Mouse (Mus musculus): ENCODE data around the gene Tmem106a. TPM values are rescaled to one million over a fixed set of nuclear protein-coding genes. Genes with fewer than 3 reads are reported as not detected.
A peak's percentile ranks its signal among the peaks of the same experiment; 100 is the strongest.
"Not testable (repeated sequence)": the region's sequence is repeated elsewhere in the genome, so short reads cannot be mapped to it uniquely, and the experiment has no call there.

Gene Tmem106a
- polyA plus RNA-seq, 1 experiment from 2014 or later = 4.7 TPM

DNA sequence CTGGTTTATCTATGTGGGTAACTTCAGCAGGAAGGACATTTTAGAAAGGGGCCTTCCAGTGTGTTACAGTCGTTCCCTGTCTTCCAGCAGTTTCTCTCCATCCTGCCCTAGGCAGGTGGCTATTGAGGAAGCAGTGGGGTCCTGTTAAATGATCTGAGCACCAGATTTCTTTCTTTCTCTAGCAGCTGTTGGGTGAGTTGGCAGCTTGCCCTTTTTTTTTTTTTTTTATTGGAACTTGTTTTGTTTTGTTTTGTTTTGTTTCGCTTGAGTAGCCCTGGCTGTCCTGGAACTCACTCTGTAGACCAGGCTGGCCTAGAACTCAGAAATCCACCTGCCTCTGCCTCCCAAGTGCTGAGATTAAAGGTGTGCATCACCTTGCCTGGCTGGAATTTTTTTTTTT lies 25.1 kb upstream of the Tmem106a start:
- Histone ChIP-seq H3K36me3 (replicated peaks; ENCODE audit: control insufficient read depth, insufficient read depth) (peaks cover 70% of the 10 kb centered on the region), H3K9ac (no peak overlapping the region), H3K27me3 (ENCODE audit: control insufficient read depth, insufficient read depth, low read length) (no peaks in the 10 kb centered on the region), H3K4me3 (replicated peaks; ENCODE audit: low read length) (no peak overlapping the region), H3K4me2 (replicated peaks) (no peak overlapping the region), H3K4me1 (replicated peaks; ENCODE audit: control insufficient read depth, insufficient read depth, low read length) (peaks cover 14% of the 10 kb centered on the region), H3K27ac (no peak overlapping the region), H3K9me3 (ENCODE audit: control insufficient read depth, low read length) (no peaks in the 10 kb centered on the region)
- no peak for DNase-seq (ENCODE audit: low spot score)
- WGBS = 60% methylated on average over 2 of the region's 2 CpGs
- no peak for ATAC-seq (ENCODE audit: low FRiP score)

DNA sequence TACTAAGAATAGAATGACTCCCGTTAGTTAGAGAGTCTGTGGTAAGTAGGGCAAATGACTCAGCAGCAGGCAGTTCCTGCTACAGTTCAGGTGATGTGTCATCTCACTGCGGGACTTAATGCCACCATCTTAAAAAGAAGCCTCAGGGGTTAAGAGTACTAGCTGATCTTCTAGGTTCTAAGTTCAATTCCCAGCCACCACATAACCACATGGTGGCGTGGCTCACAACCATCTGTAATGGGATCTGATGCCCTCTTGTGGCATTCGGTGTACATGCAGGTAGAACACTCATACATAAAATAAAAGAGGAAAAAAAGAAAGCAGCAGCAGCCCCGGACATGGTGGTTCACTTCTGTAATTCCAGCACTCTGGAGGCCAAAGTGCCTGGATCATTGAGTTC lies 19.7 kb upstream of the Tmem106a start:
- WGBS = 38% methylated on average over 5 of the region's 5 CpGs

DNA sequence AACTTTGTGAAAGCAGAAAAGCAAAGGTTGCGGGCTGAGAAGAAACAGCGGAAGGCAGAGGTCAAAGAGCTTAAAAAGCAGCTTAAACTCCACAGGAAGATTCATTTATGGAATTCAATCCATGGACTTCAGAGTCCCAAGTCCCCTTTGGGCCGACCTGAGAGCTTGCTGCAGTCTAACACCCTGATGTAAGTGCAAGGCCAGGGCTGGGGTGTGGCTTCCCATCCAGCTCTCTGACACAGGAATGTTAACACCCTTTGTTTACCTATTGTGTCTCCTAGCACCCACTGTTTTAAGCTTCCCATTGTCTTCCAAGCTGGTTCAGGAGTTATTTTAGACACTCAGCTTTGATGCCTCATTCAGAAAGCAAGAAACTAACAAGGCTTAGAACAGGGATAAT lies 13.6 kb upstream of the Tmem106a start:
- Histone ChIP-seq H3K9me3 (ENCODE audit: control insufficient read depth, low read length) (no peaks in the 10 kb centered on the region), H3K9ac (no peak overlapping the region), H3K27ac (no peak overlapping the region), H3K4me3 (replicated peaks; ENCODE audit: low read length) (no peak overlapping the region), H3K4me1 (replicated peaks; ENCODE audit: control insufficient read depth, insufficient read depth, low read length) (no peaks in the 10 kb centered on the region), H3K36me3 (replicated peaks; ENCODE audit: control insufficient read depth, insufficient read depth) (peaks cover 98% of the 10 kb centered on the region), H3K27me3 (ENCODE audit: control insufficient read depth, insufficient read depth, low read length) (no peaks in the 10 kb centered on the region), H3K4me2 (replicated peaks) (no peak overlapping the region)
- no peak for DNase-seq (ENCODE audit: low spot score)
- ATAC-seq (ENCODE audit: low FRiP score) = no peak
- 92% methylated on average over 3 of the region's 3 CpGs for WGBS

More for the DNA sequence above, 19.7 kb upstream of the Tmem106a start:
- ATAC-seq (ENCODE audit: low FRiP score) (no peak), DNase-seq (ENCODE audit: low spot score) (peak; percentile 73)
- Histone ChIP-seq H3K4me1 (replicated peaks; ENCODE audit: control insufficient read depth, insufficient read depth, low read length) (no peaks in the 10 kb centered on the region), H3K27me3 (ENCODE audit: control insufficient read depth, insufficient read depth, low read length) (no peaks in the 10 kb centered on the region), H3K27ac (no peak overlapping the region), H3K9me3 (ENCODE audit: control insufficient read depth, low read length) (no peaks in the 10 kb centered on the region), H3K4me3 (replicated peaks; ENCODE audit: low read length) (no peak overlapping the region), H3K36me3 (replicated peaks; ENCODE audit: control insufficient read depth, insufficient read depth) (peaks cover 98% of the 10 kb centered on the region), H3K4me2 (replicated peaks) (no peak overlapping the region), H3K9ac (no peak overlapping the region)

DNA sequence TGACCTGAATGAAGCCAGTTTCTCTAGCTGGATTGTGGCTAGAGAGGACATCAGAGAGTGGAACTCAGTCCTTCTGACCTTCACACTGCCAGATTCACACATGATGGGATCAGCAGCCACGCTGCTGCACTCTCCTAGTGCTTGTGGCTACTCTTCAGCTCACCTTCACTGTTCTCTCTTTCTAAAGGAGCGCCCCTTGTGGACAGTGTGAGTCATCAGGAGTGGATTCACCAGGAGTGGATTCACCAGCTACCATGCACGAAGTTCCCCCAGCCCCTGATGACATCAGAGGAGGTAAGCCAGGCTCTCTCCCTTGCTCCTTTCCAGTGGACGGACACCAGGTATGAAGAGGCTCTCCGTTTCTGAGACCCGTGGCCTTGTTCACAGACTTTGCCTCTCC lies 5.9 kb upstream of the Tmem106a start:
- Histone ChIP-seq H3K9me3 (ENCODE audit: control insufficient read depth, low read length) (no peaks in the 10 kb centered on the region), H3K4me2 (replicated peaks) (no peak overlapping the region), H3K27me3 (ENCODE audit: control insufficient read depth, insufficient read depth, low read length) (no peaks in the 10 kb centered on the region), H3K4me1 (replicated peaks; ENCODE audit: control insufficient read depth, insufficient read depth, low read length) (no peaks in the 10 kb centered on the region), H3K27ac (no peak overlapping the region), H3K9ac (no peak overlapping the region), H3K36me3 (replicated peaks; ENCODE audit: control insufficient read depth, insufficient read depth) (peaks cover 99% of the 10 kb centered on the region), H3K4me3 (replicated peaks; ENCODE audit: low read length) (no peak overlapping the region)
- ATAC-seq (ENCODE audit: low FRiP score) = no peak
- DNase-seq (ENCODE audit: low spot score) = no peak
- 83% methylated on average over 6 of the region's 6 CpGs for WGBS

DNA sequence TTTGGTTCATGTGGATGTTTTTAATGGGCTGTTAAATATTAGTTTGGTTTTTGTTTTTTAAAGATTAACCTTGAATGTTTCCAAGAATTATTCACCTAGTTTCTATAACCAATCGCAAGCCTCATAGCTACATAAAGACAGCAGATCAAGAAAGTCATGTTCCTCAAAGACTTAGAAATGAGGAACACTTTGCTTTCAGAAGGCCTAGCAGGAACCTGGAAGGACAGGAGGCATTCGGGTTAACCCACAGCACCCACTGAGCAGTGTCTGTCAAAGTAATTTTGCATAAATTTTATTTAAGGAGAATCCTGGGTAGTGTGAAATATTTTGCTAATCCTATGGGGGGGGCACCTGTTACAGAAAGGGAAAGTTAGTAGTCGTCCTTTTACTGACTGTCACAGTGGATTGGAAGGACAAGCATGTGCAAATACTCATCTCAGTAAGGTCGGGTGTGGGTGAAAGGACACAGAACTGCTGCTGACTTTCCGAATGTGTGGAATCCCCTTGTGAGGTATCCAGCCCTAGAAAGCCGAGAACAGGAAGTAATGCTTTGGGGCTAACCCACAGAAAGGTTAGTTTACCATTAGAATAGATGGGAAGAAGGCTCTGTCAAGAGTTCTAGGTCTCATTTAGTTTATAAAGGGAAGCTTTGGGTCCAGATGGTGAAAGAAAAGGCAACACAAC lies 819 bp upstream of the Tmem106a start:
- no peaks in the 10 kb centered on the region for H3K9me3 ChIP-seq (ENCODE audit: control insufficient read depth, low read length)
- H3K36me3 ChIP-seq (replicated peaks; ENCODE audit: control insufficient read depth, insufficient read depth) = peaks cover 54% of the 10 kb centered on the region
- ATAC-seq (ENCODE audit: low FRiP score) = no peak
- no peak for DNase-seq (ENCODE audit: low spot score)
- H3K4me1 ChIP-seq (replicated peaks; ENCODE audit: control insufficient read depth, insufficient read depth, low read length) = no peaks in the 10 kb centered on the region
- H3K4me3 ChIP-seq (replicated peaks; ENCODE audit: low read length) = no peak overlapping the region
- no peaks in the 10 kb centered on the region for H3K27me3 ChIP-seq (ENCODE audit: control insufficient read depth, insufficient read depth, low read length)
- H3K4me2 ChIP-seq (replicated peaks) = no peak overlapping the region
- 77% methylated on average over 6 of the region's 6 CpGs for WGBS
- H3K27ac ChIP-seq = no peak overlapping the region
- H3K9ac ChIP-seq = no peak overlapping the region

DNA sequence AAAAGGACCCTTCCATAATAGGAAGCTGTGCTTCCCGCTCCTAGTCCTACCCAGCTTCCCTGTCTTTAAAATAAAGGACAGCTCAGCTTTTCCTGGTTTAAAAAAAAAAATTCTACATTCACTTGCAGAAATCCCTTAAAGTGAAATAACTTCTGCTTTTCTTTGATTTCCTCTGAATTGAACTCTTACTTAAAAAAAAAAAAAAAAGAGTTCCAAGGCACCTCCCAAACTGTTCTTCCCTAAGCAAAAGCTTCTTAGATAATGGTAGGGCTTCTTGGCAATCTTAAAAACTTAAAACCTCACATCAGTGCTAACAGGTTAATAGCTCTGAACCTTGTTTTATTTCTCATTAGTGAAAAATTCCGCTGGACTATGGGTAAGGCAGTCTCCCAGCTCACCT lies 1.2 kb downstream of the Tmem106a start:
- WGBS = 94% methylated on average over 2 of the region's 2 CpGs
- no peak overlapping the region for H3K4me2 ChIP-seq (replicated peaks)

DNA sequence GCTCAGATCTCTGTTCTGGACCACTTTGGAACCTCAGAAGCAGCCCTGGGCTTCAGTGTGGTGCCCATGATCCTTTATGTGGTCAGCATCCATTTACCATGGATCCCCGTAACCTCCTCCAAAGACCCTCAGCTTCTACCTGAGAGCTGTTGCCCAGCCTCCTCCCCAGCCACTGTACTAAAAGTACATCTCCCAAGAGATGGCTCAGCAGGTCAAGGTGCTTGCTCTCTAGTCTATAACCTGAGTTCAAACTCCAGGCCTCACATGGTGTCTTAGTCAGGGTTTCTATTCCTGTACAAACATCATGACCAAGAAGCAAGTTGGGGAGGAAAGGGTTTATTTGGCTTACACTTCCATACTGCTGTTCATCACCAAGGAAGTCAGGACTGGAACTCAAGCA lies 3.0 kb downstream of the Tmem106a start:
- ATAC-seq (ENCODE audit: low FRiP score); H3K4me2 ChIP-seq (replicated peaks); H3K9ac ChIP-seq; H3K27ac ChIP-seq; H3K9me3 ChIP-seq (ENCODE audit: control insufficient read depth, low read length); H3K4me1 ChIP-seq (replicated peaks; ENCODE audit: control insufficient read depth, insufficient read depth, low read length); H3K4me3 ChIP-seq (replicated peaks; ENCODE audit: low read length); H3K27me3 ChIP-seq (ENCODE audit: control insufficient read depth, insufficient read depth, low read length); DNase-seq (ENCODE audit: low spot score): not testable (repeated sequence)
- 100% methylated on average over 1 of the region's 1 CpGs for WGBS
- H3K36me3 ChIP-seq (replicated peaks; ENCODE audit: control insufficient read depth, insufficient read depth) = peaks cover 30% of the 10 kb centered on the region

More for the DNA sequence above, 1.2 kb downstream of the Tmem106a start:
- no peak for ATAC-seq (ENCODE audit: low FRiP score)
- Histone ChIP-seq H3K27me3 (ENCODE audit: control insufficient read depth, insufficient read depth, low read length) (no peaks in the 10 kb centered on the region), H3K4me1 (replicated peaks; ENCODE audit: control insufficient read depth, insufficient read depth, low read length) (no peaks in the 10 kb centered on the region), H3K4me3 (replicated peaks; ENCODE audit: low read length) (no peak overlapping the region), H3K36me3 (replicated peaks; ENCODE audit: control insufficient read depth, insufficient read depth) (peaks cover 44% of the 10 kb centered on the region), H3K9ac (no peak overlapping the region), H3K9me3 (ENCODE audit: control insufficient read depth, low read length) (no peaks in the 10 kb centered on the region), H3K27ac (no peak overlapping the region)
- no peak for DNase-seq (ENCODE audit: low spot score)

DNA sequence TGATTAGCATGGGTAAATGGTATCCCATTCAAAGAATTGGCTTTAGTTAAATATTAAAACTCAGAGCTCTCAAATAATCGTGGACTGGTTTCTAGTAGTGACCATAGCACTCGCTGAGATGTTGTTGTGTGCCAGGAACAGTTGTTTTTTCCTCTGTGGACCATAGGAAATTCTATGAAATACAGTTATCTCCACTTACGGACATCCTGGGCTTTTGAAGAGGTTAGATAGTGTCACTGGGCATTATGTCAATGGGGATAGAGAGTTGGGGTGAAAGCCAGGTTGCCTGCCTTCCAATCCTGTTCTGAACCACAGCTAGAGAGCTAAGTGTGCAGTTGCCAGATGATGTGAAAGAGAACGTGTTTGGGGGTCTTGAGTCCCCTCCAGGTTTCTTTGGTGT lies 3.8 kb downstream of the Tmem106a start:
- no peaks in the 10 kb centered on the region for H3K4me1 ChIP-seq (replicated peaks; ENCODE audit: control insufficient read depth, insufficient read depth, low read length)
- no peak for DNase-seq (ENCODE audit: low spot score)
- H3K4me2 ChIP-seq (replicated peaks) = no peak overlapping the region
- no peaks in the 10 kb centered on the region for H3K9me3 ChIP-seq (ENCODE audit: control insufficient read depth, low read length)
- H3K27me3 ChIP-seq (ENCODE audit: control insufficient read depth, insufficient read depth, low read length) = no peaks in the 10 kb centered on the region
- H3K9ac ChIP-seq = no peak overlapping the region
- no peak overlapping the region for H3K4me3 ChIP-seq (replicated peaks; ENCODE audit: low read length)
- peaks cover 22% of the 10 kb centered on the region for H3K36me3 ChIP-seq (replicated peaks; ENCODE audit: control insufficient read depth, insufficient read depth)
- WGBS = 85% methylated on average over 4 of the region's 4 CpGs
- no peak overlapping the region for H3K27ac ChIP-seq
- ATAC-seq (ENCODE audit: low FRiP score) = no peak

DNA sequence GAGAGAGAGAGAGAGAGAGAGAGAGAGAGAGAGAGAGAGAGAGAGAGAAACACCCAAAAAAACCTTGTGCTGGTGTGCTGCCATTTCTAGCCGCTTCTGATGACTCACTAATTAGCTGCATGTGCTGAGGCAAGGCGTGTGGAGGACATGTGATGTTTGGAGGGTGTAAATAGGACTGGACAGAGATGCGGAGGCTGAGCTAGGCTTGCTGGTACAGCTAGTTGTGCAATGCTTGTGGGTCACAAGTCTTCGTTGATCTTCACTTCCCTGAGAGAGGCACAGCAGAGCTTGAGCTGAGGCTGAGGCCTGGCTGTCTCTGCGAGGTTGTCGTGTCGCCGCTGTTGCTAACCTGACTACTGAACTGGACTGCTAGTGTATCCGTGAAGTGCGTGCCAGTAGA lies 5.6 kb downstream of the Tmem106a start:
- Histone ChIP-seq H3K27ac (no peak overlapping the region), H3K9ac (no peak overlapping the region), H3K9me3 (ENCODE audit: control insufficient read depth, low read length) (no peaks in the 10 kb centered on the region), H3K4me2 (replicated peaks) (no peak overlapping the region), H3K4me1 (replicated peaks; ENCODE audit: control insufficient read depth, insufficient read depth, low read length) (no peaks in the 10 kb centered on the region), H3K36me3 (replicated peaks; ENCODE audit: control insufficient read depth, insufficient read depth) (peaks cover 14% of the 10 kb centered on the region; the same call in 1 of the 2 replicates), H3K4me3 (replicated peaks; ENCODE audit: low read length) (no peak overlapping the region), H3K27me3 (ENCODE audit: control insufficient read depth, insufficient read depth, low read length) (no peaks in the 10 kb centered on the region)
- DNase-seq (ENCODE audit: low spot score) (no peak), ATAC-seq (ENCODE audit: low FRiP score) (no peak)
- 95% methylated on average over 10 of the region's 10 CpGs for WGBS

DNA sequence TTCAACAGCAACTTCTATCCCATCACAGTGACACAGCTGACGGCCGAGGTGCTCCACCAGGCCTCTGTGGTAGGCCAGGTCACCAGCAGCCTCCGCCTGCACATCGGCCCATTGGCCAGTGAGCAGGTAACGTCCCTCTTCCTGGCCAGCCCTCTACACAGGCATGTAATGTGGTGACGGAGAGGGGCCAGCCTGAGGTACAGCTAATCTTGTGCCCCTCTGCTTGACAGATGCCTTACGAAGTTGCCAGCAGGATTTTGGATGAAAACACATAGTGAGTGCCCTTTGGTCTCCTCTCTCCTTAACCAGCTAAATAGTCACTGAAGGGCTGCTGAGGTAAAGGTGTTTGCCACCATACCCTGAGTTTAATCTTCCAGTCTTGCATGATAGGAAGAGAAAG lies 6.8 kb downstream of the Tmem106a start:
- DNase-seq (ENCODE audit: low spot score) = no peak
- Histone ChIP-seq H3K27ac (no peak overlapping the region), H3K4me3 (replicated peaks; ENCODE audit: low read length) (no peak overlapping the region), H3K9ac (no peak overlapping the region), H3K4me1 (replicated peaks; ENCODE audit: control insufficient read depth, insufficient read depth, low read length) (no peaks in the 10 kb centered on the region), H3K36me3 (replicated peaks; ENCODE audit: control insufficient read depth, insufficient read depth) (peaks cover 14% of the 10 kb centered on the region; the same call in 1 of the 2 replicates), H3K9me3 (ENCODE audit: control insufficient read depth, low read length) (no peaks in the 10 kb centered on the region), H3K27me3 (ENCODE audit: control insufficient read depth, insufficient read depth, low read length) (no peaks in the 10 kb centered on the region), H3K4me2 (replicated peaks) (no peak overlapping the region)
- whole genome bisulfite sequencing = 89% methylated on average over 7 of the region's 7 CpGs
- ATAC-seq (ENCODE audit: low FRiP score) = no peak

All from hindbrain, embryonic 14.5 days (tissue).